ENCODE assay signal across 11 mouse cellular contexts in genomic region chr8:11417762-11418161, GRCm38 (mm10).
DNase-seq lines count a peak whose midpoint lies in the region; ATAC-seq lines count a peak whose summit lies in the region.
"Had no signal": no experiment of that assay in that cellular context is flagged by ENCODE, and none has a peak within 500 bp of the region (broad histone marks: within the 10 kb centered on the region; RNA-seq: fewer than 3 reads in every experiment).

No protein-coding gene starts in this region.

- no peak for ATAC-seq in megakaryocyte-erythroid progenitor cell, adult 5-6 weeks (replicated peaks; ENCODE audit: low FRiP score, low TSS enrichment, poor library complexity, severe bottlenecking)
- ATAC-seq: Patski had no signal

- intact Hi-C loops in left cerebral cortex, postnatal 10 days (cut with DNase I) = no loop called here

- peak; percentile 72 to 74 for DNase-seq in cerebellum, postnatal 10 days
- no peak for DNase-seq in cerebellum, adult 11-12 months
- DNase-seq in left cerebral cortex, adult 18-20 months (ENCODE audit: low spot score in 2 of 2) = peak; percentile 35 to 58
- DNase-seq in left cerebral cortex, postnatal 10 days (ENCODE audit: extremely low spot score in 1 of 2, low spot score in 2 of 2) = no peak
- DNase-seq in Muller cell, postnatal 12 days (ENCODE audit: inconsistent ontology term) = peak; percentile 88
- DNase-seq in fibroblast of lung, adult 2 months (ENCODE audit: low read depth) = peak; percentile 92
- DNase-seq in cerebellum, adult 11 months = no peak
- DNase-seq: B cell, adult 2 months; right cerebral cortex, postnatal 14 days had no signal

Comparison
In these comparisons a context has a peak if more than half of its experiments do, and no peak if none do; other contexts are left out.
1. DNase-seq: peak in cerebellum, postnatal 10 days (2 of 2), left cerebral cortex, adult 18-20 months (2 of 2), Muller cell, postnatal 12 days (single experiment) and fibroblast of lung, adult 2 months (single experiment); none in cerebellum, adult 11-12 months (single experiment), left cerebral cortex, postnatal 10 days (0 of 2) and cerebellum, adult 11 months (single experiment).